Mouse (Mus musculus): Measurements from ENCODE around the gene Gm6583. TPM values are rescaled to one million over a fixed set of nuclear protein-coding genes. Genes with fewer than 3 reads are reported as not detected.
A peak's percentile ranks its signal among the peaks of the same experiment; 100 is the strongest.

Gene Gm6583
- total RNA-seq, 4 experiments from 2014 or later = not detected

DNA sequence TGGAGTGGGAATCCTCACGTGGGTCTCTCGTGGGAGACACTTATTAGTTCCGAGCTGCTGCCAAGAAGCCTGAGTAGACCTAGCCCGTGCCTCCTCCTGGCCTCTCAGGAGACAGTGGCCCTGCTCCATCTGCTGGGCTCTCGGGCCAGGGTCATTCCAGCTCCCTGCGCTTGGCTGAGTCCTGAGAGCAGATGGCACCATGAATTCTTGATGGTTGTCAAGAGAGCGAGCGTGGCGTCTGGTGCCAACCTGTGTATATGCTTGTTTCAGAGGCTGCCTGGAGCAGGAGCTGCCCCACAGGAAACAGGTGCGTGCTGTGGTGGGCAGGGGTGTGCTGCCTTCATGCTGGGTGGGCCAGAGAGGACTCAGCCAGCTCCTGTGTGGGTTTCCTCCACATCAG lies 12.8 kb upstream of the Gm6583 start:
- no peak for DNase-seq (ENCODE audit: low spot score in 2 of 2)

DNA sequence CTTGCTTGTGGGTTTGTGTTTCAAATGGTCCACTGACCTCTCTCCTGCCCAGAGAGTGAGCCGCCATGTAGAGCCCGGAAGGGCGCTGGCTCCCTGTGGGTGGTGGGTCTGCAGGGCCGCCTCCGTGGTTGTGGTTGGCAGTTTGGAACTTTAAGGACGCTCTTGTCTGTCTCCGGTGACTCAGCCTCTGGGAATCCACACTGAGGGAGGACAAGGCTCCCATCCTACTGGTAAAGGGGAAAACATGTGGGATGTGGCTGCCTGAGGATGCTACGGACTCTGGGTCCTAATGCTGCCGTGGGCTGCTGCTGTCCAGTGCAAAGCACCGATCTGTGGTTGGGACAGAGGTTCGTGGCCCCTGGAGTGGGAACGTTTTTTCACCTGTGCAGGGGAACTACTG lies 12.1 kb upstream of the Gm6583 start:
- DNase-seq (ENCODE audit: low spot score in 2 of 2) = no peak

DNA sequence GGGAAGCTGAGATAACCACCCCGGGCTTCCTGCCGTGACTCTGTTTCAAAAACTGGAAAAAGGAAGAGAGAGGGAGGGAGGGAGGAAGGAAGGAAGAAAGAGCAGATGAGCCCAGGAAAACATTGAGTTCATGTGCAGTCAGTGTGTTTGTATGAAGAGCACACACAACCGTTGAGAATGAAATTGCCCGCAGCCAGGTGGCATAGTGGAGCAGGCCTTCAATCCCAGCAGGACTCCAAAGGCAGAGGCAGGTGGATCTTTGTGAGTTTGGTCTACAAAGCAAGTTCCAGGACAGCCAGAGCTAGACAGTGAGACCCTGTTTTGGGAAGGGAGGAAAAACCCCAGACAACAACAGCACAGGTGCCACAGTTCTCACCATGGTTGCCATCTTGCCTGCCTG lies 11.5 kb upstream of the Gm6583 start:
- DNase-seq (ENCODE audit: low spot score in 2 of 2) = no peak

DNA sequence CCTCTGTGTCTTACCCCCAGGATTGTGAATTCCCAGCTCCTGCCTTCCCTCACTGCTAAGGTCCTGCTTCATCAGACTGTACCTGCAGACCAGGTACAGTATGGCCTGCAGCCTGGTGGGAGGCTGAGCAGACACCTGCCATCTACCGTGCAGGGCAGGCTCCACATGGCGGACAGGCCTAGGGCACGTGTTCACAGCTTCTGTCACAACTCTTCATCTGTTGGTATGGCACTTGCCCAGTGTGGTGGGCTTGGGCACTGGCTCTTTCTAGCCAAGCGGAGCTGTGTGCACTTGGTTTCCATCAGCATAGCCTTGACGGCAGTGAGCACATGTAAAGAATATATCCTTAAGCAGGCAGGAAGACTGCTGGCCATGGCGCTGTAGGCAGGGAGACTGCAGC lies 11.0 kb upstream of the Gm6583 start:
- no peak for DNase-seq (ENCODE audit: low spot score in 2 of 2)

DNA sequence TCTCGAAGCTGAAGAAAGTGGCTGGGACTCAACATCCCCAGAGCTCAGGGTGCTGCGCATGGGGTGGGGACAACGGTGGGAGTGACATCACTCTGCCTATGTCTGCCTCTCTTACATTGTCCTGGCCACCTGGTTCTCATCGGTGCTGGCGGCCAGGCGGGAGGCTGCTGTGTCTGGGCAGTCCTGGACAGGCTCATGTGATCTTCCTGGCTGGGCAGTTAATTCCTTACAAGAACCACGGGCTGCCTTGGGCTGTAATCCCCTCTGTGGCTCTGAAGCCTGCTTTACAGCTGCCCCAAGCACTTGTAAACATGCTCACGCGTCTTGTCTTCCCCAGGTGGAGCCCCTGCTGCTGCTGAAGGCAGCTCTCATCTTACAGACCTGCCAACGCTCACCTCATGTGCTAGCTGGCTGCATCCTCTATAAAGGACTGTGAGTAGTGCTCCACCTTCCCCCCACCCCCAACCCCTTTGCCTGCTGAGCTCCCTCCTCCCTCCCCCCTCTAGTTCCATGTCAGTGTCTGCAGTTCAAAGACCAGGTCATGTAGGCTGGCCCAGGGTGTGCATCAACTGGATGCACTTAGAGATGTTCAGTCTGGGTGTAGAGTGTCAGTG lies 8.5 kb upstream of the Gm6583 start:
- no peak for DNase-seq (ENCODE audit: low spot score in 2 of 2)

DNA sequence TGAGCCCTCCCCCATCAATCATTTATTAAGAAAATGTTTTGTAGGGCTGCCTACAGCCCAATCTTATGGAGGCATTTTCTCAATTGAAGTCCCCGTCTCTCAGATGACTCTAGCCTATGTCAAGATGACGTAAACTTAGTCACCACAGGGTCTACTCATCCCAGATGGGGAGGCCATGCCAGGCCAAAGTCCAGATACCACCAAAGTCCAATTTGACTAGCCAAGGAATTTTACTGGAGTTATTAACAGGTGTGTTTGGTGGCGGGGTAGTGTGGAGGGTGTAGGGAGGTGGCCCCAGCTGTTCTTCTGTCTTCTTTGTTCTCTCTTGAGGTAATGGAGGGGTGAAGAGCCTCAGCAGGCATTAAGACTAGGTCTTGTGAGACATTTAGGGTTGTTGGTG lies 4.2 kb upstream of the Gm6583 start:
- no peak for DNase-seq (ENCODE audit: low spot score in 2 of 2)

DNA sequence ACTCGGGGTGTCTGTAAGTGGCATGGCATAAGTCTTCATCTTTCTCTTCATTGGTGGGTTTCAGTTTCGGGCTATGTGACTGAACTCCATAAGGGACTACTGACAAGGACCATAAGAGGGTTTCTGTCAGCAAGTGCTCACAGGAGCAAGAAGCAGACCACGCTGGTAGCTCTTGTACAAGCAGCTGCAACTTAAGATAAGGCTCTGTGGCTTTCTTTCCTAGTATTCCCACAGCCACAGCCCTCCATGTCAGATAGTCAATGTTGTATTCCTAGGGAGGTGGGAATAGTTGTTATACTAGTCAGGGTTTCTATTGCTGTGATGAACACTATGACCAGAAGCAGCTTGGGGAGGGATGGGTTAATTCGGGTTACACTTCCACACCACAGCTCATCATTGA lies 3.7 kb upstream of the Gm6583 start:
- DNase-seq (ENCODE audit: low spot score in 2 of 2) = no peak

DNA sequence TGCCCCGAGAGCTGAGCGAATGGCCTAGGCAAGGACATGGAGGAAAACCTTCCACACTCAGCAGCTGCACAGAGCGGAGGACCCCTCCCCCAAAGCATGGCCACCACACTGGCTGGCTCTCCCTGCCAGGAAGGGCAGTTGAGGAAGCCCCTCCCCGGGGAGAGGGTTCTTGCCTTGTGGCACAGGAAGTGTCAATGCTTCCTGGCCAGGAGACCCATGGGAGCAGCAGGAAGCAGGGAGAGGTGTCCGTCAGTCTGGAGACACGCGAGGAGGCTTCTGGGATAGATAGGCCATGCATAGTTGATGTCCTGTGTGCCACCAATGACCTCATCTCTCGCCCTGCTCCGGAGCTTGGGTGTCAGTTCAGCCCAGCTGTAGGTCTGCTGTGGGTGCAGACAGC lies 489 bp upstream of the Gm6583 start:
- no peak for DNase-seq (ENCODE audit: low spot score in 2 of 2)

DNA sequence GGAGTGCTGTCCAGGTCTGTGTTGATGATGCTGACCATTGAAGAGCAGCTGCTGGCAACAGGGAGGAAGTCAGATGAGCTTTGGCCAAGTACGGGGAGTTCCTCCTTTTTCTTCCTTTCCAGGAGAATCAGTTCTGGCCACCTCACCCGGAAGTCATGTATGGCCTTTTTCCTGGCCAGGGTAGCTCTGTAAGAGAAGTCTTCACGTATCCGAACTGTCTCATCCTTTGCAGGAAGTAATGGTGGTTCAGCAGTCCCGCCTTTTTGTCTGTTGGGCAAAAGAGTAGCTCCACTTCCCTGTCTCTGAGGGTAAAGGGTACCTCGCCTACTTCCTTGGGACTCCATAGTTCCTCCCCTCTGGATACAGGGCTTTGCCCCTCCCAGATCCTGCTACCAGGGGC lies 340 bp downstream of the Gm6583 start:
- no peak for DNase-seq (ENCODE audit: low spot score in 2 of 2)

DNA sequence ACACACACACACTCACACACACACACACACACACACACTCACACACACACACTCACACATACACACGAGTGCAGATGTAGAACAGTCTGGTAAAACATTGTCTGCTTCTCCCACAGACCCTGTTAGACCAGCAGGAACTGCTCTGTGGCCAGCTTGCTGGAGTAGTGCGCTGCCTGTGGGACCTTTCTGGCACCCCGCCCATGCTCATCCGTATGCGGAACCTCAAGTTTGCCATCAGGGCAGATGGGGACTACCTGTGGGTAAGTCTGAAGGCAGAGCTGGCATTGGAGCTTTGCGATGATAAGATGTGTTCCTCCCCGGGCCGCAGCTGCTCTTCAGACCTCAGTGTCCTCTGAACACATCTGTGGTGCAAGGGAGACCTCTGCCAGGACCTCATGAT lies 6.7 kb downstream of the Gm6583 start:
- DNase-seq (ENCODE audit: low spot score in 2 of 2) = no peak

DNA sequence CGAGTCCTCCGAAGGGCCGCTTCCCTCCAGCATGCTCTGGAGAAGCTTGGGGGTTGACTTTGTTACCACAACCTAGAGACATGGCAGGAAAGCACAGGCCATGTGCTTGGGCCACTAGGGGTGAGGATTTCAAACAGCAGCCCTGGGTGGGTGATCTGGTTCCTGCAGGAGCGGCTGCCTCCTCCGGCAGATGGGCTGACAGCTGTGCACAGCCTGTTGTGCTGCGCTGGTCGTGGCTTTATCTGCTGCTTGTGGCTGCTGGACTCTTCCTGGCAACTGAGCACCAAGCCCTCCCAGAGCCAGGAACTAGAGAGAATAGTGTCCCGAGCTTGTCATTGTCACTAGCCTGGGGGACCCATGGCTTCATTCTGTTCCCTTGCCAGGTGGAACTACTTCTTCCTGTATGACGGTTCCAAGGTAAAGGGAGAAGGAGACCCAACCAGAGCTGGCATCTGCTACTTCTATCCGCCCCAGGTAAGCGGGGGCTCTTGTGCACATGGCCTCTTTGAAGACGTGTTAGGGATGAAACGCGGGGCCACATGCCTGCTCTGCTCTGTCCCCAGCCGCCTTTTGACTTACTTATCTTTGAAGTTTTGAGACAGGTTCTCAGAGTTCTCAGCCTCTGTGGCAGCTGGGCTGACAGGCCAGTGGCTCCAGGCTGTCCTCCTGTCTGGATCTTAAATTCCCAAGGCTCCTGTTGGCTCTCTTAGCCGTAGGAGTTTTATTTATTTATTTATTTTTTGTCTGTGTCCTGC lies 9.4 kb downstream of the Gm6583 start:
- DNase-seq (ENCODE audit: low spot score in 2 of 2) = no peak

DNA sequence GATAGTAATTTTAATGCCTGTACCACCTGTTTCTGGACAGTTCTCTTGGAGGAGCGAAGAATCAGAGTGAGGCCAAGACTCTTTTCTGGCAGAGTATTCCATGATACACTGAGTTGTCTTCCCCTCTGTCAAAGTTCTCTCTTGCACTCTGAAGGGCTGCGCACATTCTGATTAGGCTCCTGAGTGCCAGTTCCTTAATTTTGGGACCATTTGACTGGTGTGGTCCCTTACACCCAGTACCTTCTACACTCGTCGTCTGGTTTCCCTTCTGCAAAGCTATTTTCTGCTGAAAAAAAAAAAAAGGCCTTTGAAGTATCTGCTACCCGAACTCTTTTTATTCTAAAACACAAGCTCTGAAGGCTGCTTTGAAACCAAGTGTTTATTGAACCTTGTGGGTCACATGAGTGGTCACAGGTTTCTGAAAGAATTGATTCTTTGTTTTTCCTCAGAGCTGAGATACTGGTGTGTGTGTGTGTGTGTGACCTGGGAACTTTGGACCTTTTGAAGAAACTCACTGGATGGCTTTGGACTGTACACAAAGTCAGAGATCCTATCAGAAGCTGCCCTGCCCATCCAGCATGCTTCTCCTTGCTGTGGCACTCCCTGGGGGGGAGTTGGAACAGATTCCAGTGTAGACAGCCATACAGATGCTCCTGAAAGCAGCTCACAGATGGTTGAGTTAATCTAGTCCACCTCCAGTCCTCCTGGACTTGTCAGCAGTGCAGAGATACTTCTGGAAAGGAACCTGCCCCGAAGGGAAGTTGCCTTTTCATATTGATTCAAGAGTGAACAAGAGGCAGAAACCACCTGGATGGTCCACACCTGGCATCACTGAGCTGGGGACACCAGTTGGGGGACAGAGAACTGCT lies 11.5 kb downstream of the Gm6583 start:
- peak; percentile 65 to 69 for DNase-seq (ENCODE audit: low spot score in 2 of 2)

DNA sequence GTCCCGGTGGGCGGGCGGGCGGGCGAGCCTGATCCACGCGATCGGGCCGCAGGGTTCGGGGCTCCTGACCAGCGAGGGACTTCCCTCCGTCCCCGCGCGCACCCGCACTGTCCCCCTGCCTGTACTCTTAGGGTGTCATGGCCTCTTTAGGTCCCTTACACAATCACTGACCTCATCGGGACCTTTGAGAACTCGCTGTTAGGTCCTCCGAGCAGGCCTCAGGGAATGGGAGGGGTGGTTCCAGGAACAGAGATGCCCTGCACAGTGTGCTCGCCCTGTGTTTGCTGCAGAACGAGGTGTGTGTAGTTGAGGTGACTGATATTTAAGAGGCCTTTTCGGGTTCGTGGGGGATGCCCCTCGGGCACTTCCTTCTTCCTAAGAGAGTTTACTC lies 12.6 kb downstream of the Gm6583 start:
- no peak for DNase-seq (ENCODE audit: low spot score in 2 of 2)

DNA sequence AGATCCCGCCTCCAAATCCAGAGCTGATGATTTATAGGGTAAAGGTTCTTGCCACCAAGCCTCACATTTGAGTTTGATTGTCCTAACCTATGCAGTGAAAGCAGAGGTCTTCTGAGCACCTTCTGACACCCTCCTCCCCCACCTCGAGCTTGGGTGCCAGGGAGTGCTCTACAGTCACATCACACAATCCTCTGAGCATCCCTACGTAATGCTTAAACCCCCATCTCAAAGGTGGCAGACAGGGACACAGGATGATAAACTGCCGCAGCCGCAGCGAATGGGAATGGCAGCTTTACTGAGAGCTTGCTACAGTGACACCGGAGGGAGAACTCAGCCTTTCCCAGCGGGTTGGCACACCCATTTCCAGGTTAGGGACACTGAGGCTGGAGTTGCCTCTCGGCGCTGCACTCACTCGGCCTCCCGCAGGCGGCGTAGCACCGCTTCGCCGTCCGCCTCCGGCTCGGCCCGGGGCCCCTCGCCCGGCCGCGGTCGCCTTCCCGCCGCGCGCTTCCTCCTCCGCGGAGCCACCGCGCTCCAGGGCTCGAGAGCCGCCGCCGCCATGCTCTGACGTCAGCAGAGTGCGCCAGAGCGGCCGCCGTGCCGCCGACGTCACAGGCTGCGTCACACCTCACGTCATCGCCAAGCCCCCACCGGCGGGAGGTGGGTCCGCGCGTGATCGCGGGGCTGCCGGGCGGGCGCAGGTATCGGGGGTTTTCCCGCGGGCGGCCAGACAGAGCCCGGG lies 13.2 kb downstream of the Gm6583 start, which contains the start of the genes Srrd and Hps4:
Srrd (minus strand) TSS at position 578 of the 742 bp plus-strand sequence.
Hps4 (plus strand) TSS at position 621 of the 742 bp plus-strand sequence.
- peak; percentile 66 to 87 for DNase-seq (ENCODE audit: low spot score in 2 of 2)

DNA sequence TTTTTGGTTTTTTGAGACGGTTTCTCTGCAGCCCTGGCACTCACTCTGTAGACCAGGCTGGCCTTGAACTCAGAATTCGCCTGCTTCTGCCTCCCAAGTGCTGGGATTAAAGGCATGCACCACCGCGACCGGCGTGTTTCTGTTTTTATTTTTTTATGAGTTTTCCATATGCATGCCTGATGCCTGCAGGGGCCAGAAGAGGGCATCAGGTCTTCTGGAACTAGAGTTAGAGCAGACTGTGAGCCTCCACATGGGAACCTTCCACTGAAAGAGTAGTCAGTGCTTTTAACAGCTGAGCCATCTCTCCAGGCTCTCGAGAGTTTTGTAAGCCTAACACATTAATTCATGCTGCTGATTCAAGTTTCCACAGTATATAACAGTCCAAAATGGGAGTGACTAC lies 16.6 kb downstream of the Gm6583 start:
- DNase-seq (ENCODE audit: low spot score in 2 of 2) = no peak

DNA sequence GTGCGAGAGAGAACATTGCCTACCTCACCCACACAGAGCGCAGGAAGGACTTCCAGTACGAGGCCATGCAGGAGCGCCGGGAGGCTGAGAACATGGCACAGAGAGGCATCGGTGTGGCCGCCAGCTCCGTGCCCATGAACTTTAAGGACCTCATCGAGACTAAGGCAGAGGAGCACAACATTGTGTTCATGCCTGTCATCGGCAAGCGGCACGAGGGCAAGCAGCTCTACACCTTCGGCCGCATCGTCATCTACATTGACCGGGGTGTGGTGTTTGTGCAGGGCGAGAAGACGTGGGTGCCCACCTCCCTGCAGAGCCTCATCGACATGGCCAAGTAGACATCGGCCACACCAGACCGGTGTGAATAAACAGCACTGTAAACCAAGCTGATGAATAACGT lies 18.8 kb downstream of the Gm6583 start:
- DNase-seq (ENCODE audit: low spot score in 2 of 2) = no peak

DNA sequence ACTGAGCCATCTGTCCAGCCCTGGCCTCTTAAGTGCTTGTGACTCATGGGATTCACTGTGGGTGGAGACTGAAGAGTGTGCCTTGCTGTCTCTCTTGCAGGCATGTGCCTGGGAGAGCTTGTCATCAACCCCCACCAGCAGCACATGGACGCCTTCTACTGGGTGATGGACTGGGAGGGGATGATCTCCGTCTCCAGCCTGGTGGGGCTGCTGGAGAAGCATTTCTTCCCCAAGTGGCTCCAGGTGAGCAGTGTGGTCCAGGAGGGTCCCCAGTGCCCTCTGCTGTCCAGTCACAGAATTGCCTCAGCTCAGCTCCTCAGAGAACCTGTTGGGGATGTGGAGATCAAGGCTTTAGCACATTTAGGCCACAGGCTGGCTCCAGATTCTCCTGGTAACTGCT lies 20.4 kb downstream of the Gm6583 start:
- no peak for DNase-seq (ENCODE audit: low spot score in 2 of 2)

DNA sequence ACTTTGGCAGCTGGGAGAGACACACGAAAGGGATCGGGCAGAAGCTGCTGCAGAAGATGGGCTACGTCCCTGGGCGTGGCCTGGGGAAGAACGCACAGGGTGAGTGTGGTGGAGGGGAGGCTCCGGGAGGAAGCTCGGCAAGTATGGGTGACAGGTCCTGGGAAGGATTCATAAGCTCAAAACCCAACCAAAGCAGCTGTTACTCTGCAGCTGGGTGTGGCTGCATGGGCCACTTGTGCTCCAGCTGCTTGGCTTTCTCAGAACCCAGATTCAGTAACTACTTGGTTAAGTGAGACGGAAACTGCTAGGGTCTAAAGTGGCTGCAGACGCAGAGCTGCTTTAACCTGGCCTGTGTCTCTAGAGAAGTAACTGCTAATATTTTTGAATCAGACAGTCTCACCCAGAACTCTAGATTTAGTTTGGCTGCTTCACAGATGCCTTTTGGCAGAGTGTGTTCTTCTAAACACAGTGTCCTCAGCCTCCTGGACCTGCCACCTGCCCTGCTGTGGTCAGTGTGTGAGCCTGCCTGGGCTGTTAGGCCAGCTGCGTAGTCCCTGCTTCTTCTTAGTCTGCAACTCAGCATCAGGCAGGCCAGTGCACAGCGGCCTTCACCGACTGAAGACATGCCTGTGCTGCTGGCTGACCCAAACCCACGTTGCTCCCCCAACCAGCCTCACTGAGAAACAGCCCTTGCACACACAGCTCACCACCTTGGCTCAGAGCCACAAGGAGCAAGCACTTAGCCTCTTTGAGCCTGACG lies 25.8 kb downstream of the Gm6583 start:
- no peak for DNase-seq (ENCODE audit: low spot score in 2 of 2)

DNA sequence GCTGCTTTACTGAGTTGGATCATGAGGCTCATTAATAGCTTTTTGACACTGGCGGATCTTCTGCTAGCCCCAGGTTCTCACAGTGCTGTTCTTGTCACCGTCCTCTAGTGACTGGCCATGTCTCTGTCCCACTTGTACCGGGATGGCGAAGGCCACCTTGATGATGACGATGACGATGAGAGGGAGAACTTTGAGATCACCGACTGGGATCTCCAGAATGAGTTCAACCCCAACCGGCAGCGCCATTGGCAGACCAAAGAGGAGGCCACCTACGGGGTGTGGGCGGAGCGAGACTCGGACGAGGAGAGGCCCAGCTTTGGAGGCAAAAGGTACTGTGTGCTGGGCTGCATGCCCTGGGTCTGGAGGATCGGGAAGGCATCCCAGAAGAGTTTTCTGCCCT lies 28.0 kb downstream of the Gm6583 start:
- DNase-seq (ENCODE audit: low spot score in 2 of 2) = no peak

DNA sequence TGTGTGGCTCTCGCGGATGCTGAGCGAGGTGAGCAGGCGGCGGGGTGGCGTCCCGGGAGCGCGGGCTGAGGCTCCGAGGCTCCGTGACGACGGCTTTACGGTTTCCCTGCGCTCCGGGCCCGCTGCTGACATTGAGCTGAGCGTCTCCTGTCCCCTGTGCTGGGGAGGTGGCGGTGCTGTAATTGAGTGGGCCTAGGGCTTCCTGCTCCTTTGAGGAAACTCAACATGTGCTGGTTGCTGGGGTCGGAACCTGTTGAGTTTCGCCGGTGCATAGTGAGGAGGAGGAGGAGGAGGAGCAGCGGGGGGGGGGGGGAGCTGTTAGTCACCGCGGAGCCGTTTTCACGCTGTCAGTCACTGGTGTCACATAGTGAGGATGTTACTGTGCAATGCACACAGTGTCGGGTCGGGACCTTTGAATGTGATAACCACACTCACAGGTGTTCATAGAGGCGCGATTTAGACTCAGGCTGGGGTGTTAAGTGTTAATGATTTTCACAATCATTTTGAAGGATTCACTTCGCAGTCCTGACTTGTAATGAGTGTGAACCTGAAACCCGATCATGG lies 29.3 kb downstream of the Gm6583 start:
- DNase-seq (ENCODE audit: low spot score in 2 of 2) = no peak
